Mouse (Mus musculus) midbrain, embryonic 13.5 days (tissue): ENCODE measurements around the gene Hs6st2. TPM values are rescaled to one million over a fixed set of nuclear protein-coding genes. Genes with fewer than 3 reads are reported as not detected.

Experiments used
- ATAC-seq: fragments of 200-750 bp; cut with Nextera tagmentation; 2 replicates; pipeline ENCODE4 v1.8.0; 2017; ENCODE audit warnings: mild to moderate bottlenecking, moderate TSS enrichment, moderate library complexity
- H3K27ac ChIP-seq: fragments of 300-500 bp; sonication (generic); 2 replicates; pipeline ENCODE4 v1.5.1; 2015; ENCODE audit warnings: inconsistent platforms, mild to moderate bottlenecking, moderate library complexity
- H3K27me3 ChIP-seq: fragments of 300-500 bp; sonication (generic); 2 replicates; pipeline ENCODE4 v1.6.1; 2015; ENCODE audit warnings: mild to moderate bottlenecking, inconsistent platforms
- H3K36me3 ChIP-seq: fragments of 300-500 bp; sonication (generic); 2 replicates; pipeline ENCODE4 v1.6.1; 2015; ENCODE audit warnings: mild to moderate bottlenecking, inconsistent platforms
- H3K4me1 ChIP-seq: fragments of 300-500 bp; sonication (generic); replicated peaks from 2 replicates; pipeline ENCODE4 v1.6.1; 2015; ENCODE audit warnings: inconsistent platforms
- H3K4me2 ChIP-seq: fragments of 300-500 bp; sonication (generic); replicated peaks from 2 replicates; pipeline ENCODE4 v1.6.1; 2015; ENCODE audit warnings: moderate library complexity, mild to moderate bottlenecking, inconsistent platforms
- H3K4me3 ChIP-seq: fragments of 300-500 bp; sonication (generic); replicated peaks from 2 replicates; pipeline ENCODE4 v1.5.1; 2015; ENCODE audit warnings: mild to moderate bottlenecking, inconsistent platforms
- H3K9ac ChIP-seq: fragments of 300-500 bp; sonication (generic); replicated peaks from 2 replicates; pipeline ENCODE4 v1.6.1; 2015; ENCODE audit warnings: mild to moderate bottlenecking, inconsistent platforms
- H3K9me3 ChIP-seq: fragments of 300-500 bp; sonication (generic); 2 replicates; pipeline ENCODE4 v1.6.1; 2016; ENCODE audit warnings: mild to moderate bottlenecking, inconsistent platforms
- WGBS: fragments of 180-500 bp; shearing (Covaris S2); methylation state at CpG from one replicate; pipeline ENCODE4 v1.1.7; 2015; 5-methylcytosine and 5-hydroxymethylcytosine counted together
- polyA plus RNA-seq: library from polyadenylated mRNA; unstranded; fragments of >200 nt; fragmentation: Nextera tagmentation; extraction: Ambion mirVana; gene quantifications from 2 replicates; pipeline ENCODE4 v1.2.1, GENCODE M21; 2015

Gene Hs6st2
- 16.8 and 24.7 TPM in 2 replicates for polyA plus RNA-seq

GRCm38 (mm10) chrX:51681756-51682155, at the start of gene Hs6st2:
TSS of gene Hs6st2 (minus strand) at chrX:51681856.
- H3K27me3 ChIP-seq: peaks cover 36% of the 10 kb centered on the region
- no peak within 1 kb of the TSS for H3K27ac ChIP-seq
- WGBS: 15% methylated on average over 5 of the region's 5 CpGs
- no peaks in the 10 kb centered on the region; the same call in 1 of the 2 replicates for H3K4me1 ChIP-seq
- ATAC-seq: no peak
- peak within 1 kb of the TSS; percentile 76 for H3K4me2 ChIP-seq
- no peaks in the 10 kb centered on the region for H3K9me3 ChIP-seq
- H3K9ac ChIP-seq: peak within 1 kb of the TSS; percentile 66
- H3K36me3 ChIP-seq: no peaks in the 10 kb centered on the region
- peak within 1 kb of the TSS; percentile 51 for H3K4me3 ChIP-seq

GRCm38 (mm10) chrX:51714086-51714745, 32.6 kb upstream of the Hs6st2 start:
- ATAC-seq: no peak
- WGBS: 82% methylated on average over 8 of the region's 8 CpGs
- Histone ChIP-seq H3K36me3 (no peaks in the 10 kb centered on the region), H3K9ac (no peak overlapping the region), H3K27me3 (no peaks in the 10 kb centered on the region), H3K4me3 (no peak overlapping the region), H3K27ac (no peak overlapping the region), H3K4me1 (no peaks in the 10 kb centered on the region), H3K9me3 (no peaks in the 10 kb centered on the region), H3K4me2 (no peak overlapping the region)

- 82% methylated on average over 1 of the region's 1 CpGs for WGBS
These were observed 31.3 kb upstream of the Hs6st2 start for GRCm38 (mm10) chrX:51712996-51713395.

GRCm38 (mm10) chrX:51702823-51703222, 21.2 kb upstream of the Hs6st2 start:
- H3K36me3 ChIP-seq: no peaks in the 10 kb centered on the region
- H3K9ac ChIP-seq: no peak overlapping the region
- no peaks in the 10 kb centered on the region for H3K27me3 ChIP-seq
- 71% methylated on average over 4 of the region's 4 CpGs for WGBS
- no peak overlapping the region for H3K4me2 ChIP-seq
- no peak for ATAC-seq
- no peak overlapping the region for H3K27ac ChIP-seq
- no peaks in the 10 kb centered on the region for H3K4me1 ChIP-seq
- no peak overlapping the region for H3K4me3 ChIP-seq
- no peaks in the 10 kb centered on the region for H3K9me3 ChIP-seq

More at GRCm38 (mm10) chrX:51712996-51713395, 31.3 kb upstream of the Hs6st2 start:
- Histone ChIP-seq H3K4me2 (no peak overlapping the region), H3K4me3 (no peak overlapping the region), H3K4me1 (no peaks in the 10 kb centered on the region), H3K36me3 (no peaks in the 10 kb centered on the region), H3K27me3 (no peaks in the 10 kb centered on the region), H3K9ac (no peak overlapping the region), H3K9me3 (no peaks in the 10 kb centered on the region), H3K27ac (no peak overlapping the region)
- no peak for ATAC-seq

GRCm38 (mm10) chrX:51699079-51699478, 17.4 kb upstream of the Hs6st2 start:
- Histone ChIP-seq H3K27ac (no peak overlapping the region), H3K4me1 (no peaks in the 10 kb centered on the region), H3K4me3 (no peak overlapping the region), H3K9ac (no peak overlapping the region), H3K9me3 (no peaks in the 10 kb centered on the region), H3K4me2 (no peak overlapping the region), H3K36me3 (no peaks in the 10 kb centered on the region), H3K27me3 (no peaks in the 10 kb centered on the region)
- WGBS: 60% methylated on average over 4 of the region's 4 CpGs
- ATAC-seq: no peak

- Histone ChIP-seq H3K9ac (no peak overlapping the region), H3K4me3 (no peak overlapping the region), H3K27ac (no peak overlapping the region), H3K4me2 (no peak overlapping the region), H3K27me3 (peaks cover 25% of the 10 kb centered on the region), H3K4me1 (no peaks in the 10 kb centered on the region), H3K9me3 (no peaks in the 10 kb centered on the region), H3K36me3 (no peaks in the 10 kb centered on the region)
- ATAC-seq: no peak
- WGBS: 84% methylated on average over 6 of the region's 6 CpGs
These were observed 4.6 kb upstream of the Hs6st2 start for GRCm38 (mm10) chrX:51686048-51686949.

GRCm38 (mm10) chrX:51684336-51685056, 2.8 kb upstream of the Hs6st2 start:
- Histone ChIP-seq H3K36me3 (no peaks in the 10 kb centered on the region), H3K27me3 (peaks cover 28% of the 10 kb centered on the region)
- 42% methylated on average over 3 of the region's 3 CpGs for WGBS

GRCm38 (mm10) chrX:51681170-51681667, 437 bp downstream of the Hs6st2 start:
- peak; percentile 78 for ATAC-seq
- WGBS: 34% methylated on average over 38 of the region's 43 CpGs
- H3K4me2 ChIP-seq: peak overlapping the region; percentile 76
- peak overlapping the region; percentile 66 for H3K9ac ChIP-seq
- no peaks in the 10 kb centered on the region for H3K36me3 ChIP-seq
- H3K4me1 ChIP-seq: no peaks in the 10 kb centered on the region; the same call in 1 of the 2 replicates
- peaks cover 32% of the 10 kb centered on the region for H3K27me3 ChIP-seq
- H3K9me3 ChIP-seq: no peaks in the 10 kb centered on the region
- peak overlapping the region; percentile 51 for H3K4me3 ChIP-seq
- H3K27ac ChIP-seq: no peak overlapping the region

More at GRCm38 (mm10) chrX:51684336-51685056, 2.8 kb upstream of the Hs6st2 start:
- Histone ChIP-seq H3K9me3 (no peaks in the 10 kb centered on the region), H3K4me1 (no peaks in the 10 kb centered on the region; the same call in 1 of the 2 replicates), H3K27ac (no peak overlapping the region), H3K4me3 (no peak overlapping the region), H3K4me2 (no peak overlapping the region), H3K9ac (no peak overlapping the region)
- no peak for ATAC-seq

- Histone ChIP-seq H3K4me2 (peak overlapping the region; percentile 76), H3K9me3 (no peaks in the 10 kb centered on the region), H3K27me3 (peaks cover 31% of the 10 kb centered on the region), H3K27ac (no peak overlapping the region), H3K4me3 (peak overlapping the region; percentile 51), H3K9ac (peak overlapping the region; percentile 66), H3K36me3 (no peaks in the 10 kb centered on the region), H3K4me1 (no peaks in the 10 kb centered on the region; the same call in 1 of the 2 replicates)
- WGBS: 19% methylated on average over 63 of the region's 70 CpGs
- ATAC-seq: peak; percentile 82
These were observed 1.1 kb downstream of the Hs6st2 start for GRCm38 (mm10) chrX:51680428-51681169.

- Histone ChIP-seq H3K9me3 (no peaks in the 10 kb centered on the region), H3K9ac (peak overlapping the region; percentile 66), H3K4me1 (no peaks in the 10 kb centered on the region; the same call in 1 of the 2 replicates), H3K27me3 (peaks cover 30% of the 10 kb centered on the region), H3K4me3 (peak overlapping the region; percentile 51), H3K36me3 (no peaks in the 10 kb centered on the region), H3K4me2 (peak overlapping the region; percentile 76), H3K27ac (no peak overlapping the region)
- WGBS: 35% methylated on average over 46 of the region's 46 CpGs
- peak; percentile 71 for ATAC-seq
These were observed 1.8 kb downstream of the Hs6st2 start for GRCm38 (mm10) chrX:51679601-51680427.
